Mouse (Mus musculus): Measurements from ENCODE around the gene Tarbp1.
A peak's percentile ranks its signal among the peaks of the same experiment; 100 is the strongest.
"Not testable (repeated sequence)": the region's sequence is repeated elsewhere in the genome, so short reads cannot be mapped to it uniquely, and the experiment has no call there.

The Tarbp1 gene

DNA sequence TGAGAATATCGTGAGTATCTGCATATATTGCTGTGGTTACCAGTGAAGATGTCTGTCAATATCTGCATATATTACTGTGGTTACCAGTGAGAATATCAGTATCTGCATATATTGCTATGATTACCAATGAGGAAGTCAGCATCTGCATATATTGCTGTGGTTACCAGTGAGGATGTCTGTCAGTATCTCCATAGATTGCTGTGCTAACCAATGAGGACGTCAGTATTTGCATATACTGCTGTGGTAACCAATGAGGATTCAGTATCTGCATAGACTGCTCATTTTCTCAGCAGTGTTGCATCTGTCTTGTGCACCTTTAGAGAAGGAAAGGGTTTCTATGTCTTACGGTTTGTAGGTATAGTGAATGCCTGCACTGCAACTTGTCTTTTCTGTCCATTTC, 54.0 kb downstream of the Tarbp1 start:
- no peak for DNase-seq (ENCODE audit: low read depth, low spot score)

DNA sequence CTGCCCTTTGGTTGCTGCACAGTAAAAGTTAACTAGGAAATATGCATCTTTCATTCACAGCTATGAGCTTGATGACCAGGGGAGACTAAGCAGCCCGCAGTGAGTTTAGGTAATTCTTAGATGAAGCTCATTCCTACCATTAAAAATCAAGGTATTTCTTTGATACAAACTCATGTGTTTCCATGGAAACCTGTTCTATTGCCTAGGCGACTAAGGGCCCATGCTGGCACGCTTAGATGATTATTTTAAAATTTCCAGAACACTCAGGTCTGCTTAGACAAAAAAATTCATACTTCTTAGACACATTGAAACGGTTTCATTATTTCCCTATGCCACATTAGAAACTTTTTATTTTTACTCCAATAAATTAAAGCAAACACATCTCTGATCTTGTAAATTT, 69.8 kb downstream of the Tarbp1 start:
- no peak for DNase-seq (ENCODE audit: low read depth, low spot score)

DNA sequence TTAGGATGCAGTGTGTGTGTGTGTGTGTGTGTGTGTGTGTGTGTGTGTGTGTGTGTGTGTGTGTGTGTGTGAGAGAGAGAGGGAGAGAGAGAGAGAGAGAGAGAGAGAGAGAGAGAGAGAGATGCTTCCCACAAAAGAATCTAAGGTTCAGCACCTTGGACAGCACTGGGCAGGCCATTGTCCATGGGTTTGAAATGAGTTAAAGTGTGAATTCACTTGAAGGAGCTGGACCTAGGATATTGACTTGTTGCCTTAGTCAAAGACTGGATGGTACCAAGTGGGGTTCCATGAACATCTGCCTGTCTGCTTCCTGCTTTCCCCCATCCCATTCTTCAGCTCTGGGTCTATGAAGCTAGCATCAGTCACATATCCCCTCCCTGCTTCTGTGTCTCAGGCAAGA, 70.3 kb downstream of the Tarbp1 start:
- not testable (repeated sequence) for DNase-seq (ENCODE audit: low read depth, low spot score)

DNA sequence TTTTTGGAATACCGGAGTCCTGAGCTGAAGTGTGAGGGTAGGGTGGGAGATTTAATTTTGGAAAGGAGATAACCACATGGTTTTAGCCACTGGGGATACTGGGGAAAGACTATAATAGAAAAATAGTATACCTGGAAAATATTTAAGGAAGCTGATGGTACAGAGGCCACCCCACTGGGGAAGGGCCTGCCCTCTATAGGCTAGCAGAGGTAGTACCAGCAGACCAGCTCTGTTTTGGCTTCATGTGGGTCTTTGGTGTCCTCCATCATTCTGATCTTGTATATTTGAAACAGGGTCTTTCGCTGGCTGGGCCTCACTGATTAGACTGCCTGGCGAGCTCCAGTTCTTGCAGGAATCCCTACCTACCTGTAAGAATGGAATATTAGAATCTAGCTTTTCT, 76.5 kb downstream of the Tarbp1 start:
- no peak for DNase-seq (ENCODE audit: low read depth, low spot score)

DNA sequence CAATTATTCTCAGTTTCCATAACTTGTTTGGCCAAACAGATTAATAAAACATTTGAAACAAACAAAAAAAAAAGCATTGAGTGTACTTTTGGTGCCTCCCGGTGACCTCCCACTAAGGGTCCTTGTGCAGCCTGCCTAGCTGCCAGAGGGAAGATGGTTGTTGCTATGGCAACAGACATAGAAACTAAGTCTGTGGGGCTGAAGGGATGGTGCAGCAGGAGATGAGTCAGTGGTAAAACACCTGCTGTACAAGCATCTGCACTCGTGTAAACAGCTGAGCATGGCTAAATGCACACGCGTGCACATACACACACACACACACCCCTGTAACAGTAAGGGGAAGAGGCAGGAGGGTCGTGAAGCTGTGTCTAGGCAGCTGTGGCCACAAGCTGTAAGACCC, 78.9 kb downstream of the Tarbp1 start:
- no peak for DNase-seq (ENCODE audit: low read depth, low spot score)

DNA sequence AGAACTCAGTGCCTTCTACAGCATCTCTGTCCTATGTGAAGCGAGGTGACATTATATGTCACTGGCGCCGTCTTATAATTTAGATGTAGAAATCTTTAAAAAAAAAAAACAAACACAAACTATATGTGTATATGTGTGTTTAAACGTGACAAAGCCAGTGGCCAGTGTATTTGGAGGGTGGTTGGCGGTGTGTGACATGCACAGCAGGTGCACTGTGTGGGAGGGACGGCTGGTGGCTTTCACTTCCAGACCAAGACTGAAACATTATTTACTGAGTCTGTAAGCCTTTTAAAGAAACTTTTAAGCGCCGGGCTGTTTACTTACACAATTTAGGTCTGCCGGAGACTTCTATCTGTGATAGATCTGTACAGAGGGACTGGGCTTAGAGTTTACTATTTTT, 79.5 kb downstream of the Tarbp1 start:
- no peak for DNase-seq (ENCODE audit: low read depth, low spot score)

DNA sequence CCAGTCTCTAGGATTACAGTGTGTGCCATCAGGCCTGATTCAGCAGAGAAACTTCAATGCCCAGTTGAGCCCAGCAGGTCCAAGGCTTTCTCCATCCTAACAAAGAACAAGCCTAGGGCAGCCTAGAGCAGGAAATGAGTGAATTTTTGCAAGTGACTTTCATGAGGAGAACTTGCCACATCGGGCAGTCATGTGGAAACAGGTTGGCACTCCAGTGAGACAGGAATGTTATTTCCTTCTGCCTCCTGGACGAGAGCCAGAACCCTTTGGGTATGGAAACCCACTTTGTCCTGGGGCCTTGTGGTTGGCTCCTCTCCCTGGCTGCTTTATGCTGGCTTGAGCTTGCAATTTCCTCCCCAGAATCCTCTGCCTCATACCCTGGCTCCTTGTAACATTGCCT, 83.3 kb downstream of the Tarbp1 start:
- DNase-seq (ENCODE audit: low read depth, low spot score), result no peak

DNA sequence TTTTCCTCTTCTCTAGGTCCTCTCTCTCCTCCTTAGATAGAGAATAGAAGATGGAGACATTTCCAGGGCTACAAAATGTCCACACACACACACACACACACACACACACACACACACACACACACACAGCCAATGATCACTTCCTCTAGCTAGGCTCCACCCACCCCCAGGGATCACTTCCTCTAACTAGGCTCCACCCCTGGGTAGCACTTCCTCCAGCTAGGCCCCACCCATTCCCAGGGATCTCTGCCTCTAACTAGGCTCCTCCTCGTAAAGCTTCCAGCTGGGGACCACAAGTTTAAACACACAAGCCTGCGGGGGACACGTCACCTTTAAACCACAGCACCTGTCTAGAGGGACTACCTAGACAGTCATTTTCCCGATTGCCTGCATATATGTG, 87.3 kb downstream of the Tarbp1 start:
- no peak for DNase-seq (ENCODE audit: low read depth, low spot score)

DNA sequence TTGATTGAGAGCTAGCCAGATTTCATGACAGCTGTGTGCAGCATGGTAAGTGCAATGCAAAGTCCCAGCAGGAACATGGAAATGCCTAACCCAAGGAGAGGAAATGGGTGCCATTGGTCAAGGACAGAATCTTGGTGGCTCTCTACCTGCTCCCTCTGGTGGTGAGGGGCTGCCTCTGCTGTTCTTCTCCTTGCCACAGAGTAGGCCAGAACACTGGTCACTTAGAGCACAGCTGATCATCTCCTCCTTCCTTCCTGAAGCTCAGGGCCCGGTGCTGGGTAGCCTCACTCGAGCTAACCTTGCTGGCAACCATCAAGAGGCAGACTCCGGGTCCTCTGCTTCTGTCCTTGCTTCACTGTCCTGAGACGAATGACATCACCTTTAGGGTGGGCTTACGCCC, 92.1 kb downstream of the Tarbp1 start:
- DNase-seq (ENCODE audit: low read depth, low spot score), result no peak

DNA sequence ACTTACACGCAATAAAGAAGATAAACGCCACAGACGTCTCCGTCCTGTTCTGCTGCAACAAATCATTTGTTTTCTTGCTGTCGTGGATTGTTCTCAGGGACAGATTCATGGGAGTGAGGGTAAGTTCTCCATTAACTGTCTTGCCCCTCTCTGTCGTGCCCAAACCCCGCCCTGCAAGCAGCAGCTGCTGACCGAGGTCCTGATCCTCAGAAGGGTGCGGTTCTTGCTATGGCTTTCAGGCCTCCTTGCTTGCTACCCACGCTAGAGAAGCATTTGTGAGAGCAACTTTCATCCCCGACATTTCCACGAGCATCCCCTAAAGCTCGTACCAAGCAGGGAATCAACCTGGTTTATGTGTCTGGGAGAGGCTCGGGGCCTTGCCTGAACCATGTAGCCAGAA, 92.6 kb downstream of the Tarbp1 start:
- DNase-seq (ENCODE audit: low read depth, low spot score), result peak; percentile 16

DNA sequence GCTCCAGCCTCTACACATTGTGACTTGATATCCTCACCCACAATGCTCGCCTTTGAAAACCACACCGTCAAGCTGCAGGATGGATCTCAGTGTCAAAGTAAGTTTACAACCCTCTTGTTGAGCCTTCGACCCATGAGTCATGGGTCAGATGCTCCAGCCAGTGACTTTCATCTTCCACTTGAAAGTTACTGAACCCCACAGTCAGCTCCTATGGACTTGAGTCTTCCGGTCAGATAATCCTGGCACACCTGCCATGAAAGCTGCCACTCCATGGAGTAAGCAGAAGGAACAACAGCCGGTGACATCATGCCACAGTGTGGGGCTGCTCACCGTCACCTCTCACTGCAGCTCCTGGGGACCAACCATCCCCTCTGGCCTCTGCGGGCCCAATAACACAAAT, 93.6 kb downstream of the Tarbp1 start:
- DNase-seq (ENCODE audit: low read depth, low spot score), result no peak

DNA sequence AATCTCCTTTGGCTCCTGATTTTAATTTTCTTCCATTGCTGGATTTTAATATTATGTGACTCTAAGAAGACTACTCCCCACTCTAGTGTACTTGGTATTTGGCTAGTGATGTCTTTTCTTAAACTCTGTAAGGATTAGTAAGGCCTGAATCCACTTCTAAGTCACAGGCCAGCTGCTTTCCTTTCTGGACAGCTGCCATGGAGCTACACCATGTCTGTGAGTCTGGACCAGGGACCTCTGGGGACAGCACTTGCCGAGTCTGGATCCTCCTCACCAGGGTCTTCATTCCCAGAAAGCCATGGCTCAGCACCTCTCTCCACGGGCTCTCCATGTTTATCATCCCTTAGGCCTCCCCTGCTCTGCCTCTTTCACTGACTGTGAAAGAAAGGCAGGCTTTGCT, 94.7 kb downstream of the Tarbp1 start:
- no peak for DNase-seq (ENCODE audit: low read depth, low spot score)

DNA sequence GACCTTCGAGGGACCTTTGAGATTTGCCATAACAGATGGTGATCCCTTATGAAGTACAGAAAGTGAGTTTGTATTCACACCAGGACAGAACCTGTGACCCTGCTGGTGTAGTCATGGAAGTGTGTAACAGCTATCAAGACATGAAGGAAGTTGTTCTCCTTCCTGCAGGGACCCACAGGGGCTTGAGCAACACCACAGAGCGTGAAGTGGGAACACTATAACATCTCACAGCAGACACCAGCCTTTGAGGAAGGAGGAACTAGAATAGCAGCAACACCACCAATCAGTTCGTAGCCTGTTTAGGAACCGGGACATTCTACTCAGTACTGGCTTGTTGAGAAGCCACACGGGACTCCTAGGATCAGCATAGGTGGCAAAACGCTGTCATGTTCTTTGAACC, 95.3 kb downstream of the Tarbp1 start:
- DNase-seq (ENCODE audit: low read depth, low spot score), result no peak
